27 mouse cellular contexts compared by ENCODE assay signal in genomic region chr5:100581622-100582434, GRCm38 (mm10). TPM values are rescaled to one million over a fixed set of nuclear protein-coding genes. Genes with fewer than 3 reads are reported as not detected.
A peak's percentile ranks its signal among the peaks of the same experiment; 100 is the strongest.
DNase-seq lines count a peak whose midpoint lies in the region; ATAC-seq and TF ChIP-seq lines count a peak whose summit lies in the region.
"Had no signal": no experiment of that assay in that cellular context is flagged by ENCODE, and none has a peak within 500 bp of the region (broad histone marks: within the 10 kb centered on the region; RNA-seq: fewer than 3 reads in every experiment).

No protein-coding gene starts in this region.

- no peaks in the 10 kb centered on the region; the same call in 1 of the 2 replicates for H3K79me2 ChIP-seq in MEL (ENCODE audit: control insufficient read depth, insufficient read depth, low read length, poor library complexity)

- intact Hi-C loops in gastrocnemius, adult 2 months (cut with DNase I), result no loop called here

- ATAC-seq in granulocyte monocyte progenitor cell, adult 5-6 weeks (replicated peaks; ENCODE audit: poor library complexity, severe bottlenecking), result 0 out of 2 replicates have a peak, but pooled peaks have one; percentile 16
- ATAC-seq: forebrain, embryonic 14.5 days; hindbrain, embryonic 16.5 days; intestine, embryonic 16.5 days; liver, embryonic 12.5 days; Patski had no signal

- TF ChIP-seq EP300 in MEL (IDR thresholded peaks at IDR 0.05; ENCODE audit: low read depth in 1 of 2, low read length in 2 of 2), result peak; percentile 29 to 47; a peak in 2 of 4 replicates

- no peak for TF ChIP-seq CTCF in gastrocnemius, adult 2 months (IDR thresholded peaks at IDR 0.05)
- TF ChIP-seq CTCF in MEL (IDR thresholded peaks at IDR 0.05 in 2 of 3, conservative IDR thresholded peaks at IDR 0.05 in 1 of 3; ENCODE audit: control insufficient read depth in 1 of 3, insufficient read depth in 1 of 3, low read depth in 2 of 3, low read length in 3 of 3, poor library complexity in 1 of 3, severe bottlenecking in 1 of 3), result no peak

- H3K4me1 ChIP-seq in MEL (ENCODE audit: control insufficient read depth in 1 of 2, insufficient read depth in 2 of 2, low read length in 2 of 2), result peaks cover 31 to 70% of the 10 kb centered on the region in 2 experiments
- H3K4me1 ChIP-seq: kidney, embryonic 15.5 days; limb, embryonic 13.5 days; midbrain, embryonic 12.5 days; neural tube, embryonic 12.5 days had no signal

- H3K27me3 ChIP-seq in MEL (ENCODE audit: control insufficient read depth in 1 of 2, insufficient read depth in 2 of 2, low read length in 2 of 2), result no peaks in the 10 kb centered on the region
- H3K27me3 ChIP-seq: kidney, embryonic 15.5 days; limb, embryonic 13.5 days; midbrain, embryonic 12.5 days; neural tube, embryonic 12.5 days; Patski had no signal

- no peak; a peak in 1 of 4 replicates for TF ChIP-seq POLR2A in MEL (IDR thresholded peaks at IDR 0.05; ENCODE audit: control insufficient read depth in 1 of 2, insufficient read depth in 1 of 2, low read depth in 1 of 2, low read length in 2 of 2, poor library complexity in 1 of 2)

- H3K9me3 ChIP-seq in MEL (replicated peaks; ENCODE audit: insufficient read depth, low read length), result no peaks in the 10 kb centered on the region
- H3K9me3 ChIP-seq: kidney, embryonic 15.5 days; limb, embryonic 13.5 days; liver, embryonic 12.5 days; midbrain, embryonic 12.5 days; neural tube, embryonic 12.5 days had no signal

- H3K4me3 ChIP-seq in gastrocnemius, adult 2 months, result no peak overlapping the region
- H3K4me3 ChIP-seq in MEL (ENCODE audit: control insufficient read depth in 1 of 2, insufficient read depth in 1 of 2, low read depth in 2 of 2, low read length in 2 of 2), result peak overlapping the region; percentile 53 to 55
- H3K4me3 ChIP-seq: kidney, embryonic 15.5 days; limb, embryonic 13.5 days; liver, embryonic 12.5 days; midbrain, embryonic 12.5 days; neural tube, embryonic 12.5 days had no signal

- H3K27ac ChIP-seq in gastrocnemius, adult 2 months, result peak overlapping the region; percentile 28; the same call in 1 of the 2 replicates
- H3K27ac ChIP-seq in MEL (ENCODE audit: control insufficient read depth, low read depth, low read length), result peak overlapping the region; percentile 100
- H3K27ac ChIP-seq: kidney, embryonic 15.5 days; limb, embryonic 13.5 days; liver, embryonic 12.5 days; midbrain, embryonic 12.5 days; neural tube, embryonic 12.5 days had no signal

- TF ChIP-seq RAD21 in MEL (IDR thresholded peaks at IDR 0.05; ENCODE audit: low read depth, low read length), result no peak

- H3K36me3 ChIP-seq in MEL (ENCODE audit: control insufficient read depth in 1 of 2, insufficient read depth in 2 of 2, low read length in 2 of 2), result peaks cover 0 to 61% of the 10 kb centered on the region in 2 experiments; a peak in 2 of 4 replicates
- H3K36me3 ChIP-seq: kidney, embryonic 15.5 days; limb, embryonic 13.5 days; liver, embryonic 12.5 days; midbrain, embryonic 12.5 days; neural tube, embryonic 12.5 days had no signal

- DNase-seq in gastrocnemius, adult 2 months, result peak; percentile 41
- no peak for DNase-seq in gastrocnemius, postnatal 25 days
- peak; percentile 29 for DNase-seq in 3134 (ENCODE audit: extremely low read depth, insufficient read length, low spot score)
- DNase-seq in MEL (ENCODE audit: low read depth, low spot score), result peak; percentile 67
- no peak for DNase-seq in thymus, postnatal 0 days (ENCODE audit: low spot score)
- no peak for DNase-seq in adrenal gland, adult 8-10 months
- DNase-seq in ovary, postnatal 14 days (ENCODE audit: low spot score), result no peak
- DNase-seq: adrenal gland, adult 2 months; cerebellum, adult 18-20 months; cerebellum, postnatal 25 days; heart, postnatal 4 days; lung, adult 18-20 months; lung, postnatal 10 days; retina, postnatal 1 day; thymus, postnatal 25 days had no signal

- peak overlapping the region; percentile 74 for H3K9ac ChIP-seq in MEL (ENCODE audit: control insufficient read depth, low read depth, low read length, poor library complexity, severe bottlenecking)
- H3K9ac ChIP-seq: kidney, embryonic 15.5 days; limb, embryonic 13.5 days; liver, embryonic 12.5 days; midbrain, embryonic 12.5 days; neural tube, embryonic 12.5 days had no signal

TF ChIP-seq in MEL, 35 proteins besides CTCF, POLR2A, EP300 and RAD21:
- TF ChIP-seq ZMIZ1 (IDR thresholded peaks at IDR 0.05; ENCODE audit: low read depth, low read length) (0 out of 2 replicates have a peak, but pooled peaks have one; percentile 42), POLR2AphosphoS2 (IDR thresholded peaks at IDR 0.05; ENCODE audit: low read length) (peak; percentile 47; the same call in 1 of the 2 replicates), GATA1 (IDR thresholded peaks at IDR 0.05; ENCODE audit: low read depth, low read length) (peak; percentile 17; the same call in 1 of the 2 replicates), TCF12 (IDR thresholded peaks at IDR 0.05; ENCODE audit: low read depth, low read length) (peak; percentile 51), GABPA (IDR thresholded peaks at IDR 0.05; ENCODE audit: low read depth, low read length) (0 out of 2 replicates have a peak, but pooled peaks have one; percentile 12), BHLHE40 (IDR thresholded peaks at IDR 0.05; ENCODE audit: borderline replicate concordance, low read depth, low read length) (peak; percentile 12; the same call in 1 of the 2 replicates), ZKSCAN1 (IDR thresholded peaks at IDR 0.05; ENCODE audit: low read depth, low read length) (no peak), TBP (IDR thresholded peaks at IDR 0.05; ENCODE audit: low read depth, low read length) (peak; percentile 47; the same call in 1 of the 2 replicates), ETS1 (IDR thresholded peaks at IDR 0.05; ENCODE audit: low read depth, low read length) (peak; percentile 56; the same call in 1 of the 2 replicates), NELFE (IDR thresholded peaks at IDR 0.05; ENCODE audit: low read depth, low read length) (peak; percentile 71), RCOR1 (IDR thresholded peaks at IDR 0.05; ENCODE audit: low read depth, low read length) (no peak; the same call in 1 of the 2 replicates), MYC (IDR thresholded peaks at IDR 0.05; ENCODE audit: low read depth, low read length) (0 out of 2 replicates have a peak, but pooled peaks have one; percentile 42), E2F4 (IDR thresholded peaks at IDR 0.05; ENCODE audit: borderline replicate concordance, low read depth, low read length) (no peak), KAT2A (conservative IDR thresholded peaks at IDR 0.05; ENCODE audit: low read depth, low read length) (no peak), MXI1 (IDR thresholded peaks at IDR 0.05; ENCODE audit: low read depth, low read length) (peak; percentile 38; the same call in 1 of the 2 replicates)

RNA-seq across cellular contexts. Expression of gene Plac8, which starts 9.8 kb away (rescaled TPM):
- total RNA-seq in gastrocnemius, adult 2 months (2021), result not detected
- total RNA-seq in gastrocnemius, postnatal 25 days (2021), result 1 to 10 TPM in 1 of 2 experiments, not detected in 1; 1.3 TPM
- total RNA-seq in MEL (2012; rRNA removed), result 4.9 and 7.1 TPM in 2 replicates
- polyA plus RNA-seq in MEL (2012; ENCODE audit: insufficient read depth in 1 of 2, insufficient read length in 2 of 2, low read depth in 1 of 2, low replicate concordance in 2 of 2, missing spikeins in 1 of 2), result 10 to 100 TPM in 1 of 2 experiments, not detected in 1; 10.6 TPM
- total RNA-seq in granulocyte monocyte progenitor cell, adult 5-6 weeks (2014; fragmentation: Nextera tagmentation), result 5,016 and 5,973 TPM in 2 replicates
- 4,049 and 4,633 TPM in 2 replicates for total RNA-seq in granulocyte monocyte progenitor cell, adult 5-6 weeks (2017)
- polyA plus RNA-seq in thymus, postnatal 0 days (2015; fragmentation: Nextera tagmentation; extraction: Ambion mirVana), result 218 and 221 TPM in 2 replicates
- 10 to 100 TPM in 2 of 4 experiments, 1 to 10 TPM in 2; 7.7 to 12.0 (median 10.2) TPM for total RNA-seq in adrenal gland, adult 8-10 months (2022)
- total RNA-seq: gastrocnemius, postnatal 36 days; left cerebral cortex, postnatal 25 days had no signal

Comparison
In these comparisons a context has a peak if more than half of its experiments do, and no peak if none do; other contexts are left out.
1. DNase-seq: peak in gastrocnemius, adult 2 months (single experiment), 3134 (single experiment) and MEL (single experiment); none in gastrocnemius, postnatal 25 days (single experiment), thymus, postnatal 0 days (single experiment), adrenal gland, adult 8-10 months (single experiment) and ovary, postnatal 14 days (single experiment).
2. RNA of gene Plac8, which starts 9.8 kb away (total RNA-seq): 4,049 to 5,973 TPM in granulocyte monocyte progenitor cell, adult 5-6 weeks; 7.7 to 12.0 TPM in adrenal gland, adult 8-10 months, 4.9 to 7.1 TPM in MEL, 1.3 TPM in gastrocnemius, postnatal 25 days and not detected in gastrocnemius, adult 2 months; every median in the first group is over 100 times any median in the second.